Mouse (Mus musculus): ENCODE results near the gene Kif16b. TPM values are rescaled to one million over a fixed set of nuclear protein-coding genes. Genes with fewer than 3 reads are reported as not detected.

Gene Kif16b
- total RNA-seq, 1 experiment, result 10.5 TPM

DNA sequence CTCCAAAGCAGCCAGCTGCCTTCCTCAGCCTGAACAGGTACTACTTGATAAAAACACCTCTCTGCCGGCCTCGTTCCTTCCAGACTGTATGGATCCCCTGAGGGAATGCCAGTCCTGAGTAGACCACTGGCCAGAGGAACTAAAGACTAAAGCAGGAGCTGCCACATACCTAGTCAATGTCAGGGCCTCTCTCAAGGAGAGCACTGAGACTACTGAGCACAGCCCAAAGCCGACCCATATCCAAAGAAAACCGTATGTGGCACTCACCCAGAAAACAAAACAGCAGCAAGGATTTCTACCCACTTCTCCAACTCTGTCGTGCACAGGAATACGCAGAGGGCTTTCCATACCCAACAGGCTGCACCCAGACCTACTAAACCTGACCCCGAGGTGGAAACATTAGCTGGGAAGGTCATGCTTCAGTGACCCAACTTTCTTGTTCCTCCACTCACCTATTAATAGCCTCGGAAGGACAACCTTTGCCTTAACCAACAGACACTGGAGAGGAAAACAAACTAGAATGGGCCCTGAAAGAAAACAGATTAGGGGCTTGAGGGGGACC lies 22.0 kb downstream of the Kif16b start:
- H3K27ac ChIP-seq (ENCODE audit: insufficient read depth, low read depth, low read length, poor library complexity, severe bottlenecking), result no peak overlapping the region
- DNase-seq (ENCODE audit: low read depth, low spot score), result no peak
- in situ Hi-C loops (cut with MboI; ENCODE audit: low sequenced_read_pairs in 2 of 2, unreplicated experiment in 2 of 2), result no loop called here
- H3K4me1 ChIP-seq (ENCODE audit: control insufficient read depth in 2 of 2, insufficient read depth in 2 of 2, low read length in 2 of 2, poor library complexity in 1 of 2), result 0 out of 4 replicates have a peak, but pooled peaks cover 1 to 2% of the 10 kb centered on the region in 2 experiments
- TF ChIP-seq HCFC1 (IDR thresholded peaks at IDR 0.05; ENCODE audit: borderline replicate concordance, insufficient read depth, low read length) (no peak), CHD2 (IDR thresholded peaks at IDR 0.05; ENCODE audit: low read depth, low read length) (no peak), MAFK (IDR thresholded peaks at IDR 0.05; ENCODE audit: insufficient read depth, low read depth, low read length) (no peak), ZNF384 (IDR thresholded peaks at IDR 0.05; ENCODE audit: low read depth, low read length) (no peak), ZC3H11A (IDR thresholded peaks at IDR 0.05; ENCODE audit: borderline replicate concordance, low read depth, low read length) (no peak)
- no peaks in the 10 kb centered on the region for H3K36me3 ChIP-seq (ENCODE audit: control insufficient read depth, insufficient read depth, low read length, poor library complexity, severe bottlenecking)
- no peak overlapping the region for H3K9ac ChIP-seq (ENCODE audit: insufficient read depth, low read depth, low read length, poor library complexity, severe bottlenecking)
- no peak overlapping the region for H3K4me3 ChIP-seq (ENCODE audit: insufficient read depth in 1 of 2, low read depth in 1 of 2, low read length in 2 of 2, poor library complexity in 1 of 2, severe bottlenecking in 1 of 2)
- H3K9me3 ChIP-seq (ENCODE audit: control insufficient read depth, insufficient read depth, low read depth, low read length), result no peaks in the 10 kb centered on the region

DNA sequence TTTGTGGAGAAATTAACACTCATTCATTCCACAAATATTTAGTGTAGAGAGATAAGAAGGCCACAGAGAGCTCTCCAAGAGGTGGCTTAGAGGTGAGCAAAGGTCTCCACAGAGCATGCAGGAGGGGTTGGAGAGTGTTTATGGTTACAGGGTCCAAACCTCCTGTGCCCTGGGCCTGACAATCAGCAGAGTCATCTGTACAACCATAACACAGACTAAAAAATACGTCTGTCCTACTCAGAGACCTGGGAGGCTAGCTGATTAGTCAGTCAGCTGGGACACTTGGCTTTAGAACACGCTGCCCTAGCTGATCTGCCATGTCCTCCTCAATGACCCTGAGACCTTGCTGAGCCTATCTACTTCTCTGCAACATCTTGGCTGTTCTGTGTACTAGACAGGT lies 24.7 kb downstream of the Kif16b start:
- no peak for TF ChIP-seq HCFC1 (IDR thresholded peaks at IDR 0.05; ENCODE audit: borderline replicate concordance, insufficient read depth, low read length)
- no peak for TF ChIP-seq MAFK (IDR thresholded peaks at IDR 0.05; ENCODE audit: insufficient read depth, low read depth, low read length)
- no peak for TF ChIP-seq CHD2 (IDR thresholded peaks at IDR 0.05; ENCODE audit: low read depth, low read length)
- TF ChIP-seq ZNF384 (IDR thresholded peaks at IDR 0.05; ENCODE audit: low read depth, low read length), result no peak
- TF ChIP-seq ZC3H11A (IDR thresholded peaks at IDR 0.05; ENCODE audit: borderline replicate concordance, low read depth, low read length), result no peak
- in situ Hi-C loops (cut with MboI; ENCODE audit: low sequenced_read_pairs in 2 of 2, unreplicated experiment in 2 of 2), result no loop called here

DNA sequence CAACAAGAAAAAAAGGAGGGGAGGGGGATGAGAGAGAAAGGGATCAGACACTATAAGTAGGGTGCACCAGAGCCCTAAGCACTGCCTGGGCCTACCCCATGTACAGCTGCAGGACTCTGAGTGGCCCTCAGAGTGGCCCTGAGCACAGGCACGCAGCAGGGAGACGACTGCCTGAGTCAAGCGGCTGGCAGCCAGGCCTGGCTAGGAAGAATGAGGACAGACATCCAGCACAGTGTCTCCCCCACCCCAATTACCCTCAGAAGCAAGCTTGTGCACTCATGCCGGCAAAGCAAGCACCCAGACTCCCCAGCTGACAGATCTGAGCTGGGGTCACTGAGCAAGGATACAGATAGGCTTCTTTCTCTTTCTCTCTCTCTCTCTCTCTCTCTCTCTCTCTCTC lies 25.4 kb downstream of the Kif16b start:
- Histone ChIP-seq H3K27ac (ENCODE audit: insufficient read depth, low read depth, low read length, poor library complexity, severe bottlenecking) (no peak overlapping the region), H3K36me3 (ENCODE audit: control insufficient read depth, insufficient read depth, low read length, poor library complexity, severe bottlenecking) (no peaks in the 10 kb centered on the region), H3K4me3 (ENCODE audit: insufficient read depth in 1 of 2, low read depth in 1 of 2, low read length in 2 of 2, poor library complexity in 1 of 2, severe bottlenecking in 1 of 2) (no peak overlapping the region), H3K4me1 (ENCODE audit: control insufficient read depth in 2 of 2, insufficient read depth in 2 of 2, low read length in 2 of 2, poor library complexity in 1 of 2) (0 out of 4 replicates have a peak, but pooled peaks cover 1 to 2% of the 10 kb centered on the region in 2 experiments), H3K9ac (ENCODE audit: insufficient read depth, low read depth, low read length, poor library complexity, severe bottlenecking) (no peak overlapping the region), H3K9me3 (ENCODE audit: control insufficient read depth, insufficient read depth, low read depth, low read length) (no peaks in the 10 kb centered on the region)
- in situ Hi-C loops (cut with MboI; ENCODE audit: low sequenced_read_pairs in 2 of 2, unreplicated experiment in 2 of 2), result no loop called here
- no peak for TF ChIP-seq HCFC1 (IDR thresholded peaks at IDR 0.05; ENCODE audit: borderline replicate concordance, insufficient read depth, low read length)
- TF ChIP-seq ZNF384 (IDR thresholded peaks at IDR 0.05; ENCODE audit: low read depth, low read length), result no peak
- no peak for TF ChIP-seq ZC3H11A (IDR thresholded peaks at IDR 0.05; ENCODE audit: borderline replicate concordance, low read depth, low read length)
- TF ChIP-seq MAFK (IDR thresholded peaks at IDR 0.05; ENCODE audit: insufficient read depth, low read depth, low read length), result no peak
- TF ChIP-seq CHD2 (IDR thresholded peaks at IDR 0.05; ENCODE audit: low read depth, low read length), result no peak
- no peak for DNase-seq (ENCODE audit: low read depth, low spot score)

More for the DNA sequence above, 24.7 kb downstream of the Kif16b start:
- Histone ChIP-seq H3K4me3 (ENCODE audit: insufficient read depth in 1 of 2, low read depth in 1 of 2, low read length in 2 of 2, poor library complexity in 1 of 2, severe bottlenecking in 1 of 2) (no peak overlapping the region), H3K9me3 (ENCODE audit: control insufficient read depth, insufficient read depth, low read depth, low read length) (no peaks in the 10 kb centered on the region), H3K36me3 (ENCODE audit: control insufficient read depth, insufficient read depth, low read length, poor library complexity, severe bottlenecking) (no peaks in the 10 kb centered on the region), H3K27ac (ENCODE audit: insufficient read depth, low read depth, low read length, poor library complexity, severe bottlenecking) (no peak overlapping the region), H3K4me1 (ENCODE audit: control insufficient read depth in 2 of 2, insufficient read depth in 2 of 2, low read length in 2 of 2, poor library complexity in 1 of 2) (0 out of 4 replicates have a peak, but pooled peaks cover 1 to 2% of the 10 kb centered on the region in 2 experiments), H3K9ac (ENCODE audit: insufficient read depth, low read depth, low read length, poor library complexity, severe bottlenecking) (no peak overlapping the region)
- no peak for DNase-seq (ENCODE audit: low read depth, low spot score)

DNA sequence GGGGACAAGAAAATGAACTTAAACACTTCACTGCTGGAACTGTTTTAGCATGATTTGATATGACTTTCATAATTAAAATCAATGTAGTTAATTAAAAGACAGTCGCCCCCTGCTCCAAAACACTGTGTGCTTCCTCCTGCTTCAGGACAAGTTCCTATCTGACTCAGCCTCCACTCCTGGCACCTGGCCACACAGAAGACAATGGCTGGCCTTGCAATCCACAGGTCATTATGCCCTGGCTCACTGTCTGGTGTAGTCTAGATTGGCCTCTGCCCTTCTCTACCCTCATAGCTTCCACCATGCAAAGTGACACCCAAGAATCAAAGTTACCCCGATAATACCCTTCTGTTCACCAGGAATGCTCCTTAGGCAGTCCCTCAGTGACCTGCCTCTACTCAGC lies 26.8 kb downstream of the Kif16b start:
- Histone ChIP-seq H3K36me3 (ENCODE audit: control insufficient read depth, insufficient read depth, low read length, poor library complexity, severe bottlenecking) (no peaks in the 10 kb centered on the region), H3K4me1 (ENCODE audit: control insufficient read depth in 2 of 2, insufficient read depth in 2 of 2, low read length in 2 of 2, poor library complexity in 1 of 2) (0 out of 4 replicates have a peak, but pooled peaks cover 1 to 2% of the 10 kb centered on the region in 2 experiments), H3K27ac (ENCODE audit: insufficient read depth, low read depth, low read length, poor library complexity, severe bottlenecking) (no peak overlapping the region), H3K4me3 (ENCODE audit: insufficient read depth in 1 of 2, low read depth in 1 of 2, low read length in 2 of 2, poor library complexity in 1 of 2, severe bottlenecking in 1 of 2) (no peak overlapping the region), H3K9me3 (ENCODE audit: control insufficient read depth, insufficient read depth, low read depth, low read length) (no peaks in the 10 kb centered on the region), H3K9ac (ENCODE audit: insufficient read depth, low read depth, low read length, poor library complexity, severe bottlenecking) (no peak overlapping the region)
- TF ChIP-seq ZC3H11A (IDR thresholded peaks at IDR 0.05; ENCODE audit: borderline replicate concordance, low read depth, low read length), result no peak
- DNase-seq (ENCODE audit: low read depth, low spot score), result no peak
- in situ Hi-C loops (cut with MboI; ENCODE audit: low sequenced_read_pairs in 2 of 2, unreplicated experiment in 2 of 2), result no loop called here

DNA sequence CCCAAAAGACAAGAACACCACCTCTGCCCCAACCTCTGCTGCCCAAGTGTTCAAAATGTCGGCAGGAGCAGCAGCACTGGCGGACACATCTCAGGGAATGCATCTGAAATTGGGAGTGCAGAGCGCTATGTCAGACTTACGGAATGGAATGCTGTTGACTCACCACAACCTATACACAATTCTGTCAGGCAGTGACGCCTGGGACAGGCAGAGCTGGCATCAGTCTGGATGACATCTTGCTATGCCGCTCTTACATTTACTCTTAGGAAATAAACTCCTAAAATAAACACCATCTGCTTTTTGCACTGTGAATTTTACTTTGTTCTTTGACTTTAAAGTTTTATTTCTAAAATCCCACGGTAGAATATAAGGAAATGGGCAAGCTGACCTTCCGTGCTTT lies 31.3 kb downstream of the Kif16b start:
- no peak overlapping the region for H3K4me3 ChIP-seq (ENCODE audit: insufficient read depth in 1 of 2, low read depth in 1 of 2, low read length in 2 of 2, poor library complexity in 1 of 2, severe bottlenecking in 1 of 2)
- H3K9me3 ChIP-seq (ENCODE audit: control insufficient read depth, insufficient read depth, low read depth, low read length), result no peaks in the 10 kb centered on the region
- peaks cover 1% of the 10 kb centered on the region; the same call in 1 of the 2 replicates for H3K36me3 ChIP-seq (ENCODE audit: control insufficient read depth, insufficient read depth, low read length, poor library complexity, severe bottlenecking)
- in situ Hi-C loops (cut with MboI; ENCODE audit: low sequenced_read_pairs in 2 of 2, unreplicated experiment in 2 of 2), result no loop called here
- DNase-seq (ENCODE audit: low read depth, low spot score), result no peak
- no peaks in the 10 kb centered on the region for H3K4me1 ChIP-seq (ENCODE audit: control insufficient read depth in 2 of 2, insufficient read depth in 2 of 2, low read length in 2 of 2, poor library complexity in 1 of 2)
- no peak for TF ChIP-seq MAFK (IDR thresholded peaks at IDR 0.05; ENCODE audit: insufficient read depth, low read depth, low read length)
- no peak for TF ChIP-seq ZC3H11A (IDR thresholded peaks at IDR 0.05; ENCODE audit: borderline replicate concordance, low read depth, low read length)
- no peak for TF ChIP-seq CHD2 (IDR thresholded peaks at IDR 0.05; ENCODE audit: low read depth, low read length)
- no peak for TF ChIP-seq HCFC1 (IDR thresholded peaks at IDR 0.05; ENCODE audit: borderline replicate concordance, insufficient read depth, low read length)
- no peak for TF ChIP-seq ZNF384 (IDR thresholded peaks at IDR 0.05; ENCODE audit: low read depth, low read length)
- H3K9ac ChIP-seq (ENCODE audit: insufficient read depth, low read depth, low read length, poor library complexity, severe bottlenecking), result no peak overlapping the region
- H3K27ac ChIP-seq (ENCODE audit: insufficient read depth, low read depth, low read length, poor library complexity, severe bottlenecking), result no peak overlapping the region
